Mouse (Mus musculus): ENCODE data around the gene Cnr2.

Gene Cnr2

DNA sequence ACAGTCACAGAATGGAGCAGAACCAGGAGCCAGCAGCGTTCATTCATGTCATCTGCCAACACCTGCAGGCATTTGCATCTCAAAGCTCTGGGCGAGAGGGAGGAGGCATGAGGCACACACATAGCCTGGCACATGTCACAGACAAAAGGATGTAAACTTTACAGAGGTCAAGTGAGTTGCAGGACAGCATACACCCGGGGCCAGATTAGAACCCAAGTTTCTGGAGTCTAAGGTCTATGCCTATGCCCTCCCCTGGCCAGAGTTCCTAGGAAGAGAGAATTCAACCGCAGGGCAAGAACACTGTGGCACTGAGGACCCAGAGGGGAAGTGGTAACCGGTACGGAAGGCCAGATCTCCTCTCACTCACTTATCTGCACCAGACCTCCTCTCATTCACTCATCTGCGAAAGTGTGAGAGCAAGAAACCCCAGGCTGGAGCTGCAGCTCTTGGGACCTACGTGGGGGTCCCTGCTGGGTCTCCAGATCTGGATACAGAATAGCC lies at the start of gene Cnr2:
Gene Cnr2, plus strand, starts transcription at position 324 of the 501 bp plus-strand sequence.
- no peak for DNase-seq

DNA sequence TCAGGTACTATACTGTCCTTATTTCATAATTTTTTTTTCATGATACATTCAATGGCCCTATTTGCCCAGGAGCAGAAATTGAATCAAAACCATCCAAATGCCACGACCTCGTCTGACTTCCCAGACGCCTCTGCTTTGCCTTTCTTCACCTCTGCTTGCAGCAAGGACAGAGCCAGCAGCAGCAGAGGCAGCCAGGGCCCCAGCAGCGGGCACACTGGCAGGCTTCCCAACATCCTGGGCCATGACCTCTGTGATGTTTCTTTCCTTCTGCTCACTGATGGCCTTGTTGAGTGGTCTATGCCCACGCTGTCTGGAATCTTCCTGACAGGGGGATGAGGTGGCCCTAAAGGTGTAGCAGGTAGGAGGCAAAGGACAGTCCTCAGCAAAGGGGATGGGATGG lies 47.6 kb upstream of the Cnr2 start:
- DNase-seq = no peak

DNA sequence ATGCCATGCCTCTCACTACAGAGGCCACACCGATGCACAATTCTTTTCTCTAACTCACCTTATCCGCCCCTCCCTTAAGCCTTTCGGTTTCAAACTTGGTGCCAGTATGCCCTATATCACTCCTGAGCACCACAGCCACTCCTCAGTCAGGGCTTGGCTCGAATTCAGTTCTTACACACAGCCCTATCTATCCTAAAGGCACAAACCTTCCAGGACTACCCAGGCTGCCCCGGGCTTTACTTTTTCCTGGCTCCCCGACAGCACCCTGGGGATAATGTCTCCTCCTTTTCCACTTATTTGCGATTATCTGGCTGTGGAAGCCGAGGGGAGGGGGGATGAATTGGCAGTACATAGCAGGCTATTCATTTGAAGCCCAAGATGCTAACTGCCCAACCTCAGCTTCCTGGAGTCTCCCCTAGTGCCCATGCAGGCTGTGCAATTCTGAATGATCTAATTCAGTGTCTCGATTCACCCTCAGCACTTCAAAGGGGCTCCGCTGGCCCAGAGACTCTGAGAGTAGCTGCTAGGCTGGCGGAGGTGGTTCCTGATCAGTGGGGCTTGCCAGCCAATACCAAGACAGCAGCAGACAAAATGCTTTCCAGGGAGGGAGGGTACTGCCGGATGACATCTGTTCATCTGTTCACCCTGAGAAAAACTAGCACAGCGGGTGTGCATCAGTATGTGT lies 44.6 kb upstream of the Cnr2 start:
- DNase-seq = no peak

DNA sequence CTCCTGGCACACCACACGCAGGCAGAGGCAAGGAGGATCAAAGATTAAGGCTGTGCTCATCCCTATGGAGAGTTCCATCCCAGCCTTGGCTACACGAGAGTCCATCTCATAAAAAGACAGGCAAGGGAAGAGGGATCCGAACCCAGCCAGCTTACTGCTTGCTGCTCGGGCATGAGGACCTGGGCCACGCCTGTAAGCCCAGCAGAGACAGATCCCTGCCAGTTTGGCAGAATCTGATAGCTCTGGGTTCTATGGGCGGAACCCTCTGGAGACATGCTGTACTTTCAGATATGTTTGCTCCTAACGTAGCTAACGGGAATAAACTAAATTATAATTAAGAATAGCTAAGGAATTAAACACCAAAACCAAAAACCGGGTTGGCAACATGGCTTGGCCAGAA lies 43.3 kb upstream of the Cnr2 start:
- no peak for DNase-seq

DNA sequence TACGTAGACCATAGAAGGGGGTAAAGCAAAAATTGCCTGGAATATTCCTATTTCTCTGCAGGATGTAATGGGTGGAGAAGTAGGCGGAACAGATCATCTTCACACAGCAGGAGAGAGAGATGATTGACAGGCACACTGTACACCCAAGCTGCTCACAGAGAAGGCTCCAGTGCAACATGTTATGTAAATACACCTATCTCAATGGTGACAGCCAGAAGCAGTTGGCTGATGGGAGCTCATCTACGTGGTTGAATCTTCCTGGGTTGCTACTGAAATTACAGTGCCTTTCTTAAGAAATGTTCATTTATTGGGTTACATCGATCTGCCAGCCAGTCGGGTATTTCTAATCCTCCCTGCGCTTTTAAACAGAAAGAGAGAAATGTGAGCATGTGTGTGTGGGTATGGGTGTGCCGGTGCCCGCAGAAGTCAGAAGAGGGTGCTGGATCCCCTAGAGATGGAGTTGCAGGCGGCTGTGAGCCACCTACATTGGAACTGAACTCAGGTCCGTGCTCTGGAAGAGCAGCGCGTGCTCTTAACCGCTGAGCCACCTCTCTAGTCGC lies 41.1 kb upstream of the Cnr2 start:
- DNase-seq = no peak

DNA sequence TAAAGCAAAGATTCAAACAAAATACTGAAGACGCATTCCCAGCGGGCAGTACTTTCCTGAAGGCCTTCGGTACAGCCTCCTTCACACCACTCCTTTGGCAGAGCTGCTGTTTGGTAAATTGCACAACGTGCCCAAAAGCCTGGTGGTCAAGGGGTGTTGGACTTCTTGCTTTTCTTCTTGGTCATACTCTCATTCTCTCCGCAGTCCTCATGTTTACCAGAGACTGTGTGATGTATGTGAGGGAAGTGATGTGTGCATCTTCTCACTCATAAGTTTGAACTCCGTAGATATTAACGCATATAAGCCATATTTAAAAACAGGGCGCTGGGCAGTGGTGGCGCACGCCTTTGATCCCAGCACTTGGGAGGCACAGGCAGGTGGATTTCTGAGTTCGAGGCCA lies 40.6 kb upstream of the Cnr2 start:
- DNase-seq = no peak

DNA sequence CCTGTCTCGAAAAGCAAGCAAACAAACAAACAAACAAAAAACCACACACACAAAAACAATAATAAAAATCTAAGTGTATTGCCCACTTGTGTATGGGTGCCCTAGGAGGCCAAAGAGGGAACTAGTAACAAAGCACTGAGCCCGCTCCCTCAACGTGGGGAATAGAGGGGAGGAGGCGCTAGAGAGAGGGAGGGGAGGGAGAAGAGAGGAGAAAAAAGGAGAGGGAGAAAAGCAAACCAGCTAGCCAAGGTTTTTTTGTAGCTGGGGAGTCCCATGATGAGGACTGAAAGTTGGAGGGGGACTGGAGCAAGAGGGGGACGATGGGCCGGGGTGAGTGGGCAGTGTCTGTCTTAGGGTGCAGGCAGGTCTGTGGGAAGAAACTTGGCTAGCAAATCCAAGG lies 40.1 kb upstream of the Cnr2 start:
- no peak for DNase-seq

DNA sequence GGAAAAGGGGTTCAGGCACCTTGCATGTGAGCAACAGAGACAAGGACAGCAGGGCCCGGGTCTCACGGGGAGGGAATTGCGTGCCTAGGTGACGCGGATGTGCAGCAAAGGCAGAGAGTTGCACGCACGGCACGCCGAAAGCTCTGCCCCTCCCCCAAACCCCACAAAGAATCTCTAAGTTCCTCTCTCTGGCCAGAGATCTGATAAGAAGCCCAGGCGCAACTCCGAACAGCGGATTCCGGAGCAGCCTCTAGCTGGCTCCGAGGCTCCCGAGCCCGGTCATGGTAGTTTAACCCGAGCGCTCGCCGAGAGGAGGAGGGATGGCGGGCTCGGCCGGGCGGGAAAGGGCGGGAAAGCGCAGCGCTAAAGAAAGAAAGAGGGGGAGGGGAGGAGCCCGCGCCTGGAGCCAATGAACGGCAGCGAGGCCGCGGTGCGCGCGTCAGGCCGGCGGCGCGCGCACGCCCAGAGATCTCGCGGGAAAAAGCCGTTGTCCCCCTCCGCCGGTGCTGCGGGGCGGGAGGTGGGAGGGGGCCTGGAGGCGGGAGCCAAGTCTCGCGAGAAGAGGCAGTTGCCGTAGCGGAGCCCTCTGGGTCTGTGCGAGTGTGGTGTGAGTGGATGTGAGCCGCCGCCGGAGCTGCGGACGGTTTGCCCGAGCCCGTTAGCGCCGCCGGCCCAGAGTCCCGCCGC lies 39.5 kb upstream of the Cnr2 start, which contains the start of gene Srsf10:
Gene Srsf10, plus strand, starts transcription at position 212 of the 687 bp plus-strand sequence.
- DNase-seq = peak; percentile 92 to 96

DNA sequence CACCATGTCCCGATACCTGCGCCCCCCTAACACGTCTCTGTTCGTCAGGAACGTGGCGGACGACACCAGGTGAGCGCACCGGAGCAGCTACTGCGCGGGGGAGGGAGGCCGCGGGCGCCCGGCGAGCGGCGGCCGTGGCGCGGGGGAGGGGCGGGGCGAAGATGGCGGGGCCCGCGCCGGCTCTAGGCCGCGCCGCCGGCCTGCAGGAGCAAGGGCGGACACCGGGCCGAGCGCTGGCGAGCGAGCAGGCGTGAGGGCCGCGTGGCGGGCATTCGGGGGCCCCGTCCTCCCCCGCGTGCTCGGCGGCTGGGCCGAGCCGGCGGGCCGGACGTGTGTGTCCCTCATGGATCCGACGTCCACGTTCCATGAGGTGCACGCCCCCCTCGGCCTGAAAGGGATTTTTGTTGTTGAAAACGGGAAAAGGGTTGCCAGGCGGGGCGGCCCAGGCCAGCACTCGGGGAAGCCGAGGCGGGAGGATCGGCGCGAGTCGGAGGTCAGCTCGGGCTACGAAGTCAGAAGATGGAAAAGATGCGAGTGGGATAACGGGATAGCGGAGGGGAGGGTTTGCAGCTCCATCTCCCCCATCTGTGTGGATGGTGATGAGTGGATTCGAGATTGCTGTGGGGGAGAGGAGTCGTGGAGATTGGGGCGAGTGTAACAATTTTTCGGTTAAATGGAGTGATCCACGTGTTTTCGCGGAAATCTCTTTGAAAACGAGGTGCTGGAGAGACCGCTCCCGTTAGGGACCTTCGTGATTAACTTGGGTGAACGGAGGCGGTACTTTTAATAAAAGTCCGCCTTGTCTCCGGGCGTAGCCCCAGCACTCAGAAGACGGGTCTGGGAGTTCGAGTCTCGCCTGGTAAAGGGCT lies 38.7 kb upstream of the Cnr2 start:
- peak; percentile 50 to 53 for DNase-seq

DNA sequence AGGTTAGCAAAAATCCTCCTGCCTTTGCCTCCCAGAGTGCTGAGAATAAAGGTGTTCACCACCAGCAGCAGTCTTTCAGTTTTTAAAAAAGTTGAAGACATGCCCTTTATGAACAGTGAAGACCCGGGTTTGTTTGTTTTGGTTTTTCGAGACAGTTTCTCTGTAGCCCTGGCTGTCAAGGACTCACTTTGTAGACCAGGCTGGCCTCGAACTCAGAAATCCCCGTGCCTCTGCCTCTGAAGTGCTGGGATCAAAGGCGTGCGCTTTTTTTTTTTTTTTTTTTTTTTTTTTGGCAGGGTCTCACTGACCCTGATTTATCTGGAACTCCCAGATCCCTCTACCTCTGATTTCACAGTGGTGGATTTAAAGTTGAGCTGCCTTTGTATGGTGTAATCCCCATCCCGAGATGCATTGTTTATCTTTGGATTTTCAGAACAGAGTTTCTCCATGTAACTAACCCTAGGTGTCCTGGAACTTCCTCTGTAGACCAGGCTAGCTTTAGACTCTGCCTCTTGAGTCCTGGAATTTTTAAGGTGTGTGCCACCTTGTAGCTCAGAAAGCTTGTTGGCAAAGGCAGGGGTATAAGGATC lies 37.5 kb upstream of the Cnr2 start:
- DNase-seq = no peak

DNA sequence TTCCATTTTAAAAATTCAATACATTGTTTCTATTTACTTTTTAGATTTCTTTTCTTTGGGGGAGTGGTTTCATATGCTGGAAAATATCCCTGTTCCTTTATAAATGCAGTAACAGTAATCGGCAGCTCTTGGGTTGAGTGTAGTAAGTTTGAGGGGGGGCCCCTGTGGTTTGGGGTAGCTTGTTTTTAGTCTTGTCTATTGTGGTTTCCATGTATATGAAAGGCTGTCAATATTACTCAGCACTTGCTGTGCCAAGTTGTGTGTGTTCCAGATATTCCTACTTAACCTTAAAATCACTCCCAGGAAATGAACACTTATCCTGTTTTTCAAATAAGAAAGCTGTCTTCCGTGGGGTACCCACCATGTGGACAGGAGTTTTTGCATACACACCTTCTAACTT lies 26.2 kb upstream of the Cnr2 start:
- no peak for DNase-seq

DNA sequence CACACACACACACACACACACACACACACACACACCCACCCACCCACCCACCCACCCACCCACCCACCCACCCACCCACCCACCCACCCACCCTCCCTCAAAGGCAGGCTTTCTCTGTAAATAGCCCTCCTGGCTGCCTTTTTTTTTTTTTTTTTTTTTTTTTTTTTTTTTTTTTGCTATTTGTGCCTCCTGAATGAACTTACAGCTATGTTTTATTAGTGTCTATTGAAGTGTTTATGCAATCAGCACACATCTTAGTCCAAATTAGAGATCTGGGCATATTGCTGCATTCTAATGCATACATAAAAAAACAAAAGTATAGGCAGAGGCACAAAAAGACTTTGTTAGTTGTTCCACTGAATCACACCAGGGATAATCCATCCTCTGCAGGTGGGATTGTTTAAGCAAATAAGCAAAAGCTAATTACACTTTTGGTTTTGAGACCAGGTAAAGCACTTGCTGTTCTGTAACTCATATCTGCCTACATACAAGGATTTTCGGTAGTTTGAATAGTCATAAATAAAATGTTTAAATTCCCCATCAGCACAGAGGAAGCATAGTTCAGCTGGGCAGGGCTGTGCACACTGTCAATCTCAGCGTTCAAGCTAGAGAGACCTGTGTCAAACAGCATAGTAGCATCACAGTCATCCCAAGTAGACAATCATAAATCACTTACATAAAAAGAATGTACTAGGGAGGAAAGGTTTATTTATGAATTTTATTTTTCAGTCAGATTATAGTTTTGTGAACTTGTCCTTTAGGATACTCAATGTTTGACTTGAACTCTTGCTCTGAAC lies 24.8 kb upstream of the Cnr2 start:
- DNase-seq = no peak

DNA sequence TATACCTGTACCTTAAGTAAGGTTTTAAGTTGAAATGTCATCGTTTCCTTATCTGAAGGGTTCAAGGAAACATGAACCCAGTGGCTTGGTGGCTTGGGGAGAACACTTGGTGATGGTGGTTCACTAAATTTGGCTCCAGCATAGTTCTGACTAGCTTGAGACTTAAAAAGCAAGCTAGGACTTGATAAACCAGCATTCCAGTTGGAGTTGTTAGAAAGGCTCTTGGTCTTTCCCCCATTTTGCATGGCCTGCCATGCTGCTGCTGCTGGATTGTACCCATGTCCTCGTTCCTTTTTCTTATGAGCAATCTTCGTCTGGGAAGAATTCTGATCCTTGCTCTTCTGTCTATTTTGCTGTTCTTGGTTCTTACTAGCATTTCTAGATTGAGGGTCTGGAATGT lies 23.2 kb upstream of the Cnr2 start:
- no peak for DNase-seq

DNA sequence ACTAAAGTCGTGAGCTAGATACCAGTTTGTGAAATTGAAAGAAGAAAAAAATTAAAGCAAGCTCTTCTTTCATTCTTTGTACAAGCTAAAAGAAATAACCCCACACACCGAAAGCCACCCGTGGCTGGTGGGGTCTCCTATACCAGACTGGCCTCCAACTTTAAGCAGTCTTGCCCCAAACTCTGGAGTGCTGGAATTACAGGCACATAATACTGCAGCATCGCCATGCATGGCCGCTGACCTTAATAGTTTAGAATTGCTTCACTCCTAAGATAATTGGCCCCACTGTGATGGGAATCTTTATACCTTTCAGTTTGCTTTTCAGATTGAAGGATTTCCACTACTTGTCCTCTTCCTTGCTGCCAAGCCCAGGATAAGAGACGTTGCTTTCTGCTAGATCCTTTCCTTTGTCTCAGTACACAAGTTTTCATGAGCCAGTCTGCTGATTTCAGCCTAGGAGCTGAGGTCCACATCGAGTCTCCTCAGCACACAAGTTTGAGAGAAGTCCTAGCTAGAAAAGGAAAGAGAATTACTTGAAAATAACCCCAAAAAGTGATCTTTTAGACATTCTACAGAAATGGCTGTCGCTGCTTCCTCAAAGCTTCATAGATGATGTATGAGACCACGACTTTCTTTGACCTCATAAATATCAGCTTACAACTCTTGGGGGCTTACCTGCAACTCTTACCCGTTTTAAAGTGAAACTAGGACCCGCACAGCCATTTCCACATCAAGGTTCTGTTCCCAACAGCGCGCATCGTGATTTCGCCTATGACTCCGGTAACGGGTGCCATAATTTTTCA lies 22.4 kb upstream of the Cnr2 start:
- DNase-seq = peak in 1 of 2 experiments; percentile 14

DNA sequence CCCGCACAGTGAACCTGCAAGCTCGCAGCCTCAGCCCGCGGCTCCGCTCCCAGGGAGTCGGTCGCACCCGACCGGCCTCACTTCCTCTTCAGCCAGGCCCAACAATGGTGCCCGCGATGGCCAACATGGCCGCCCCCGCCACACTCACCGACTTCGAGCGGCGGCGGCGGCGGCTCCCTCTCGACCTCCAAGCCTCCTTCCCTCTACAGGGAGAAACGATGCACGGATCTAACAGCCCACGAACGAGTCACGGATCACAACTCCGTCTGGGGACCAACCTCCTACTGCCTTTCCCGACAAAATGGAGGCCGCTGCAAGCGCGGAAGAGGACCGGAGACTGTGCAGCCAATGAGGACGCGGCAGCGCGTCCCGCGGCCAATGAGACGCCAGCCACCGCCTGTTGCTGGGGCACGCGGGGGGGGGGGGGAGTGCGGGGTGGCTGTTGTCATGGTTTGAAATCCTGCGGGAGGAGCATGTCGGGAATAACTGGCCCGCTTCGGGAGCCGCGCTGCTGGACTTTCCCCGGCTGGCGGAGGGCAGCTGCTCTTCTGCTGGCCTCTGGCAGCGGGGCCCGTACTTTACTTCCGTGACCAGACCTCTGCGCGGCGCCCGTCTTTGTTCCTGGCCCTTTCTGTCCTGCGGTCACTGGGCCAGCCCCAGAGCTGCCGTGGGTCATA lies 21.5 kb upstream of the Cnr2 start, which contains the start of gene Pnrc2:
Gene Pnrc2, minus strand, starts transcription at position 325 of the 677 bp plus-strand sequence.
- DNase-seq = peak; percentile 88 to 90

DNA sequence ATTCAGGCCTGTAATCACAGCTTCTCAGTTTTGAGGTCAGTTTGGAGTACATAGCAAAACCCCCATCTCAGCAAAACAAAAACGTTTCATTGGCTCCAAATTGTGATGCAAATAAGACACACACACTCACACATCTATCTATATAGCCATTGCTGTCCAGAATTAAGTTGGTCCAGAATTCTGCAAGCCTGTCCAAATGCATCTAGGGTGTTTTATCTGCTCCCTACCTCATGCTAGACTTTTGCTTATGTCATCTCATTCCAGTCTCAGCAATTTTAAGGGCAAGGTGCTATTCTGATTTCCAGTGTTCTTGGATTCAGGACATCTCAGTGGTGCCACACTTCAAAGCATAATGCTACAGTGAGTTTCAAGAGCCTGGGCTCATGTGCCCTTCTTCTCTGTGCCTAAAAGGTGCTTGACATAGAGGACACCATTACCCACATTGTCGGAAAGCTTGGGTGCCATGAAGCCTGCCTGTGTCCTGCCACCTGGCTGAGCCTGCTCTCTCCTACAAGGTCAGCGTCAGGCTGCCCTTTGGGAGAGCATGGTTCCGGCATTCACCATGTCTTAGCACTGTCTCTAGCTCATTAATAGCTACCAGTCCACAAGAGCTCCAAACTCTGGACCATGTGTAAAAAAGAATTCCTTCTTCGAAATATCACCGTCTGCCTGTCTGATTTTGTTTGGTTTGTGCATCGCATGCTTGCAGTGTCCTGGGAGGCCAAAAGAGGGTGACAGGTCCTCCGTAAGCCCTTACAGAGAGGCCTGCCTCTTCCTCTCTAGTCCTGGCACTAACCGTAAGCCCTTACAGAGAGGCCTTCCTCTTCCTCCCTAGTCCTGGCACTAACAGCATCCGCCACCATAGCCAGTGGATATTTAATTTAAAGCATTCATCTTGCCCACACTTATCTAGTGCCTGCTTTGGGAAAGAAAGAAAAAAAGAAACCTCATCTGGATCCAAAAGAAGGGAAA lies 20.3 kb upstream of the Cnr2 start:
- DNase-seq = no peak

DNA sequence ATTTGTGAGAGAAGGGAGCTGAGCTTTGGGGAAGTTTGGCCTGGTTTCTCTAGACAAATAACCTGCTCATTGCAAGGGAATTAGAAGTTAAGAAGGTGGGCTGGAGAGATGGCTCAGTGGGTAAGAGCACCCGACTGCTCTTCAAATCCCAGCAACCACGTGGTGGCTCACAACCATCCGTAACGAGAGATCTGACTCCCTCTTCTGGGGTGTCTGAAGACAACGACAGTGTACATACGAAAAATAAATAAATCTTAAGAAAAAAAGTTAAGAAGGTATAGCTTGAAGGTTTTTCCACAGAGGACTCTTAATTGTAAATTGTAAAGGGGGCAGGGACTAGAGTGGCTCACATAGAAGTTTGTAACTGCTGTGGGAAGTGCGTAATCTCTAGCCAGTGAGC lies 19.6 kb upstream of the Cnr2 start:
- DNase-seq = no peak

DNA sequence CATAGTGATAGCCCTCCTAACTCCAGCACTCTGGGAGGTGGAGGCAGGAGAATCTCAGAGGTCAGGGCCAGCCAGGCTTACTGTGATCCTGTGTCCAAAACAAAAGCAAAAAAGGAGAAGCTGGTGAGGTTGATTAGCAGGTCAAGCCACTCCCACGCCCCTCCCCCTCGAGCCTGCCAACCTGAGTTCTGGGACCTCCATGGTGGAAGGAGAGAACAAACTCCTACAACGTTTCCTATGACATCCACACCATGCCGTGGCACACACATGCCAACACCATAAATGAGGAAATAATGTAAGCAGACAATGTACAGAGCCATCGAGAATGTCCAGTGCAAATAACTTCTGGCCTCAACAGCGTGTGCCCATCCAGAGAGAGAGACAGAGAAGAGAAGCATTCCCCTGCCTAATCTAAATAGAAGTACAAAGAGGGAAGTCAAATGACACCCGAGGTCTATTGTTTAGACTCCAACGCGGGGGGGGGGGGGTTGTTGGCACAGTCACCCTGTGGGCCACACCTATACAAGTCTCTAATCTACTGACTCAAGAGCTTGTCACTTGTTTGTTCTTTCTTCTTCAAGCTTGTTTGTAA lies 19.1 kb upstream of the Cnr2 start:
- peak in 1 of 2 experiments; percentile 10 for DNase-seq
